In the genomic region with DNA sequence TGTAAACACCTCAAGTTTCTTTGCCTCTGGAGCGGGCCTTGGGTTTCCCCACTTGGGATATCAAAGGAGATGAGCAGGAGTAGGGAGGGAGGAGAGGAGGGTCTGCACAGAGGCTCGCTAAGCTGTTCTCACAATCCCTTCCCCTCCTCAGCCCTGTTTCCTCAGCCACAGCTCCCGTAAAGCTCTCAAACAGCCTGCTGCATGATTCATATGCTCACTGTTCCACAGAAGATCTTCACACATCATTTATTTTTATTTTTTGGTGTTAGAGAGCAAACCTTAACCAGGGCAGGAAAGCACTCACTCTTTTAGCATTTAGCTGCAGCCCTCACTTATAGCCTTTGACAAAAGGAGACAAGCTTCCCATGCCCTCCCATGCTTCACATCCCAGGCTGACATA, we compare ENCODE assay signal across 27 mouse cellular contexts. TPM values are rescaled to one million over a fixed set of nuclear protein-coding genes. Genes with fewer than 3 reads are reported as not detected.
DNase-seq lines count a peak whose midpoint lies in the region; ATAC-seq and TF ChIP-seq lines count a peak whose summit lies in the region.
"Had no signal": no experiment of that assay in that cellular context is flagged by ENCODE, and none has a peak within 500 bp of the region (broad histone marks: within the 10 kb centered on the region; RNA-seq: fewer than 3 reads in every experiment).

No protein-coding gene starts in this region.

- ATAC-seq in frontal cortex, adult (ENCODE audit: low TSS enrichment) = peak; percentile 70; the same call in 1 of the 2 replicates
- 0 out of 2 replicates have a peak, but pooled peaks have one; percentile 12 for ATAC-seq in kidney, embryonic 14.5 days (ENCODE audit: low FRiP score, low TSS enrichment)
- no peak for ATAC-seq in kidney, postnatal 0 days (replicated peaks; ENCODE audit: low FRiP score, low read depth)
- peak; percentile 69 for ATAC-seq in Patski
- no peak for ATAC-seq in forebrain, embryonic 13.5 days
- ATAC-seq: CD4-positive, CD25-positive, alpha-beta regulatory T cell, adult 4 months; forebrain, embryonic 15.5 days; forebrain, postnatal 0 days had no signal

- peaks cover 16% of the 10 kb centered on the region; the same call in 1 of the 2 replicates for H3K36me3 ChIP-seq in kidney, embryonic 14.5 days (ENCODE audit: control insufficient read depth, insufficient read depth, low read length)
- peaks cover 5% of the 10 kb centered on the region; the same call in 1 of the 2 replicates for H3K36me3 ChIP-seq in kidney, postnatal 0 days (ENCODE audit: insufficient read depth, low read length)
- peaks cover 53% of the 10 kb centered on the region for H3K36me3 ChIP-seq in forebrain, embryonic 13.5 days (ENCODE audit: poor library complexity, severe bottlenecking)

- no peak for TF ChIP-seq CTCF in kidney, postnatal 0 days (IDR thresholded peaks at IDR 0.05; ENCODE audit: low read depth)
- no peak for TF ChIP-seq CTCF in Patski (IDR thresholded peaks at IDR 0.05)

- H3K9ac ChIP-seq in kidney, embryonic 14.5 days (ENCODE audit: low read depth, low read length) = no peak overlapping the region
- H3K9ac ChIP-seq in kidney, postnatal 0 days (ENCODE audit: low read depth, low read length) = no peak overlapping the region
- H3K9ac ChIP-seq in forebrain, embryonic 13.5 days = no peak overlapping the region
- H3K9ac ChIP-seq: embryonic facial prominence, embryonic 13.5 days; embryonic facial prominence, embryonic 15.5 days; forebrain, embryonic 12.5 days; forebrain, embryonic 15.5 days; forebrain, postnatal 0 days had no signal

- CTCF ChIA-PET in Patski (lab: Charles Lee) = no interaction called here

- H3K27ac ChIP-seq in kidney, embryonic 14.5 days (ENCODE audit: low read depth, low read length) = no peak overlapping the region
- no peak overlapping the region for H3K27ac ChIP-seq in kidney, postnatal 0 days
- no peak overlapping the region for H3K27ac ChIP-seq in forebrain, embryonic 13.5 days
- H3K27ac ChIP-seq: embryonic facial prominence, embryonic 13.5 days; embryonic facial prominence, embryonic 15.5 days; forebrain, embryonic 10.5 days; forebrain, embryonic 12.5 days; forebrain, embryonic 15.5 days had no signal

- no peaks in the 10 kb centered on the region for H3K27me3 ChIP-seq in kidney, embryonic 14.5 days (ENCODE audit: control insufficient read depth, insufficient read depth, low read length)
- H3K27me3 ChIP-seq in kidney, postnatal 0 days (ENCODE audit: insufficient read depth, low read length) = no peaks in the 10 kb centered on the region
- no peaks in the 10 kb centered on the region for H3K27me3 ChIP-seq in Patski
- H3K27me3 ChIP-seq in forebrain, embryonic 13.5 days = no peaks in the 10 kb centered on the region
- H3K27me3 ChIP-seq: CH12.LX; embryonic facial prominence, embryonic 13.5 days; embryonic facial prominence, embryonic 15.5 days; forebrain, embryonic 12.5 days; forebrain, embryonic 15.5 days had no signal

- no peak for DNase-seq in frontal cortex, postnatal 25 days (ENCODE audit: low spot score in 2 of 2)
- no peak for DNase-seq in kidney, postnatal 25 days
- DNase-seq in kidney, postnatal 0 days (ENCODE audit: low spot score) = peak; percentile 52
- DNase-seq in kidney, postnatal 10 days = no peak
- DNase-seq in Patski (ENCODE audit: low read depth, low spot score) = peak; percentile 44
- DNase-seq: adrenal gland, adult 2 months; adrenal gland, postnatal 10 days; adrenal gland, postnatal 25 days; B cell, adult 2 months; cerebellum, adult 18-20 months; cerebellum, adult 8-10 months; cerebellum, adult 9-11 months; cerebellum, postnatal 36 days; embryo, embryonic 11 days; forebrain, postnatal 0 days had no signal

- H3K4me2 ChIP-seq in kidney, embryonic 14.5 days (replicated peaks; ENCODE audit: low read depth, low read length) = no peak overlapping the region
- H3K4me2 ChIP-seq in kidney, postnatal 0 days (ENCODE audit: low read length) = no peak overlapping the region
- no peak overlapping the region for H3K4me2 ChIP-seq in forebrain, embryonic 13.5 days
- H3K4me2 ChIP-seq: embryonic facial prominence, embryonic 13.5 days; embryonic facial prominence, embryonic 15.5 days; forebrain, embryonic 12.5 days; forebrain, embryonic 15.5 days had no signal

- no peak overlapping the region for H3K4me3 ChIP-seq in kidney, embryonic 14.5 days (ENCODE audit: low read length)
- H3K4me3 ChIP-seq in kidney, postnatal 0 days (replicated peaks; ENCODE audit: low read depth, low read length) = no peak overlapping the region
- H3K4me3 ChIP-seq in forebrain, embryonic 13.5 days = no peak overlapping the region
- H3K4me3 ChIP-seq: embryonic facial prominence, embryonic 13.5 days; embryonic facial prominence, embryonic 15.5 days; erythroblast, embryonic 14.5 days; forebrain, embryonic 10.5 days; forebrain, embryonic 12.5 days; forebrain, embryonic 15.5 days had no signal

- in situ Hi-C loops in Patski (cut with MboI; ENCODE audit: low pct_unique_long_range_greater_than_20kb) = no loop called here

- POLR2A ChIA-PET in Patski (lab: Charles Lee) = no interaction called here

- H3K9me3 ChIP-seq in kidney, embryonic 14.5 days (ENCODE audit: control insufficient read depth, low read length) = no peaks in the 10 kb centered on the region
- no peaks in the 10 kb centered on the region for H3K9me3 ChIP-seq in kidney, postnatal 0 days (replicated peaks; ENCODE audit: low read length)
- no peaks in the 10 kb centered on the region for H3K9me3 ChIP-seq in forebrain, embryonic 13.5 days (replicated peaks)
- H3K9me3 ChIP-seq: embryonic facial prominence, embryonic 13.5 days; embryonic facial prominence, embryonic 15.5 days; forebrain, embryonic 10.5 days; forebrain, embryonic 12.5 days; forebrain, embryonic 15.5 days; G1E had no signal

- H3K4me1 ChIP-seq in kidney, embryonic 14.5 days (ENCODE audit: control insufficient read depth, insufficient read depth, low read length) = no peaks in the 10 kb centered on the region
- no peaks in the 10 kb centered on the region for H3K4me1 ChIP-seq in kidney, postnatal 0 days (replicated peaks; ENCODE audit: insufficient read depth, low read length)
- H3K4me1 ChIP-seq in forebrain, embryonic 13.5 days = no peaks in the 10 kb centered on the region
- H3K4me1 ChIP-seq: embryonic facial prominence, embryonic 13.5 days; embryonic facial prominence, embryonic 15.5 days; forebrain, embryonic 10.5 days; forebrain, embryonic 12.5 days; forebrain, embryonic 15.5 days had no signal

- WGBS in kidney, embryonic 14.5 days = 42% methylated on average over 3 of the region's 3 CpGs
- 41% methylated on average over 3 of the region's 3 CpGs for WGBS in kidney, postnatal 0 days
- 85% methylated on average over 3 of the region's 3 CpGs for WGBS in forebrain, embryonic 13.5 days

RNA-seq across cellular contexts. Expression of gene Gmcl1, which starts 11.2 kb away (rescaled TPM):
- polyA plus RNA-seq in kidney, embryonic 14.5 days (2014; fragmentation: Nextera tagmentation; extraction: Ambion mirVana) = 27.0 and 38.3 TPM in 2 replicates
- polyA plus RNA-seq in kidney, postnatal 0 days (2015; fragmentation: Nextera tagmentation; extraction: Ambion mirVana) = 25.7 and 28.4 TPM in 2 replicates
- 59.1 TPM for polyA plus RNA-seq in Patski (2021)
- 41.2 and 42.5 TPM in 2 replicates for polyA plus RNA-seq in forebrain, embryonic 13.5 days (2015; fragmentation: Nextera tagmentation; extraction: Ambion mirVana)

RNA-seq across cellular contexts. Expression of gene Snrnp27, which starts 37.7 kb away (rescaled TPM):
- 125 and 142 TPM in 2 replicates for polyA plus RNA-seq in kidney, embryonic 14.5 days (2014; fragmentation: Nextera tagmentation; extraction: Ambion mirVana)
- polyA plus RNA-seq in kidney, postnatal 0 days (2015; fragmentation: Nextera tagmentation; extraction: Ambion mirVana) = 120 and 123 TPM in 2 replicates
- 104 TPM for polyA plus RNA-seq in Patski (2021)
- 126 and 145 TPM in 2 replicates for polyA plus RNA-seq in forebrain, embryonic 13.5 days (2015; fragmentation: Nextera tagmentation; extraction: Ambion mirVana)

RNA-seq across cellular contexts. Expression of gene Mxd1, which starts 53.0 kb away (rescaled TPM):
- polyA plus RNA-seq in kidney, embryonic 14.5 days (2014; fragmentation: Nextera tagmentation; extraction: Ambion mirVana) = 5.4 and 8.8 TPM in 2 replicates
- 6.4 and 7.7 TPM in 2 replicates for polyA plus RNA-seq in kidney, postnatal 0 days (2015; fragmentation: Nextera tagmentation; extraction: Ambion mirVana)
- 4.8 TPM for polyA plus RNA-seq in Patski (2021)
- 19.5 and 21.3 TPM in 2 replicates for polyA plus RNA-seq in forebrain, embryonic 13.5 days (2015; fragmentation: Nextera tagmentation; extraction: Ambion mirVana)

Comparison
In these comparisons a context has a peak if more than half of its experiments do, and no peak if none do; other contexts are left out.
1. ATAC-seq: peak in frontal cortex, adult (single experiment), kidney, embryonic 14.5 days (single experiment) and Patski (single experiment); none in kidney, postnatal 0 days (single experiment) and forebrain, embryonic 13.5 days (single experiment).
2. DNase-seq: peak in kidney, postnatal 0 days (single experiment) and Patski (single experiment); none in frontal cortex, postnatal 25 days (0 of 2), kidney, postnatal 25 days (0 of 2) and kidney, postnatal 10 days (single experiment).